Mouse (Mus musculus): Measurements from ENCODE around the gene Antxr1.

DNA sequence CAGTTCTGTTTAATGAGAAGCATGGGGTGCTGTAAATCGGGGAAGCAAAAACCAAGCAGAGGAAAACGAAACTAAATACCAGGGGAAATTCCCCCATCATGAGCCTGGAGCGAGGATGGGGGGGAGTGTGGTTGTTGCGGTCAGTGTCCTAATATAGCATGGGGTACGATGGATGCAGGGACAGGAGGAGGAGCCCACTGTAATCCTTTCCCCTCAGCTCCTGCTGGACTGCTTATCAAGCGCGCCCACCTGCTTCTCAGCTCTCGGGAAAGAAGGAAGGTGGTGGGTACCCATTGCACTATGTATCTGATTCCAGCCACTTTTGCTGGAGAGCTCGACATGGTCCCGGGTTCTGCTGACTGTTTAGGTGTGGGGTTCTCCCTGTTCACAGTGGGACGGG, 151.6 kb downstream of the Antxr1 start:
- TF ChIP-seq CTCF (IDR thresholded peaks at IDR 0.05; ENCODE audit: borderline replicate concordance, insufficient read depth, low read length) (no peak), POLR2A (IDR thresholded peaks at IDR 0.05; ENCODE audit: low read depth, low read length) (no peak)

Measured in embryonic fibroblast, embryonic 13.5 days (primary cell).